Mouse (Mus musculus) forebrain, postnatal 0 days (tissue): ENCODE measurements around the gene Lnp1. TPM values are rescaled to one million over a fixed set of nuclear protein-coding genes. Genes with fewer than 3 reads are reported as not detected.

ENCODE experiments used
- ATAC-seq: fragments of 200-750 bp; cut with Nextera tagmentation; 2 replicates; pipeline ENCODE4 v1.8.0; 2017; ENCODE audit warnings: mild to moderate bottlenecking, moderate library complexity
- DNase-seq: peaks from one replicate; pipeline ENCODE4 v3.0.0-alpha.2; 2015
- H3K27ac ChIP-seq: fragments of 300-500 bp; sonication (generic); 2 replicates; pipeline ENCODE4 v1.5.1; 2014; ENCODE audit warnings: low read depth, mild to moderate bottlenecking, antibody characterized with exemption, low read length, moderate library complexity, mixed read lengths
- H3K27me3 ChIP-seq: fragments of 300-500 bp; sonication (generic); 2 replicates; pipeline ENCODE4 v1.6.1; 2014; ENCODE audit warnings: mild to moderate bottlenecking, low read length, mixed read lengths; ENCODE audit not compliant: insufficient read depth
- H3K36me3 ChIP-seq: fragments of 300-500 bp; sonication (generic); 2 replicates; pipeline ENCODE4 v1.6.1; 2014; ENCODE audit warnings: mild to moderate bottlenecking, moderate library complexity; ENCODE audit not compliant: insufficient read depth
- H3K4me1 ChIP-seq: fragments of 300-500 bp; sonication (generic); 2 replicates; pipeline ENCODE4 v1.6.1; 2014; ENCODE audit warnings: antibody characterized with exemption; ENCODE audit not compliant: insufficient read depth
- H3K4me2 ChIP-seq: fragments of 300-500 bp; sonication (generic); 2 replicates; pipeline ENCODE4 v1.6.1; 2014; ENCODE audit warnings: low read depth, mild to moderate bottlenecking, moderate library complexity
- H3K4me3 ChIP-seq: fragments of 300-500 bp; sonication (generic); 2 replicates; pipeline ENCODE4 v1.5.1; 2014; ENCODE audit warnings: low read depth, low read length, mixed read lengths
- H3K9ac ChIP-seq: fragments of 300-500 bp; sonication (generic); 2 replicates; pipeline ENCODE4 v1.6.1; 2014; ENCODE audit warnings: mild to moderate bottlenecking
- H3K9me3 ChIP-seq: fragments of 300-500 bp; sonication (generic); 2 replicates; pipeline ENCODE4 v1.6.1; 2016; ENCODE audit warnings: low read length
- CTCF ChIP-seq: sonication (generic); IDR thresholded peaks from 2 replicates; pipeline ENCODE4 v1.5.1; 2016; ENCODE audit warnings: antibody characterized with exemption, control low read depth, low read depth
- WGBS: fragments of 180-500 bp; shearing (Covaris S2); extraction: QIAGEN DNeasy Blood & Tissue Kit; methylation state at CpG from one replicate; pipeline ENCODE4 v1.1.7; 2014; 5-methylcytosine and 5-hydroxymethylcytosine counted together
- polyA plus RNA-seq: library from polyadenylated mRNA; unstranded; fragments of >200 nt; fragmentation: Nextera tagmentation; extraction: Ambion mirVana; gene quantifications from 2 replicates; pipeline ENCODE4 v1.2.1, GENCODE M21; 2015
- total RNA-seq: library from RNA; depleted of rRNA; stranded (reverse); fragments of >200 nt; gene quantifications from 2 replicates; pipeline ENCODE4 v1.2.3, GENCODE M21; 2014

Gene Lnp1
- total and polyA plus RNA-seq, 2 experiments from 2014 or later = 0.76 to 1.5 TPM

GRCm38 (mm10) chr16:56891583-56891982 lies 36.3 kb downstream of the Lnp1 start:
- ATAC-seq = no peak
- Histone ChIP-seq H3K4me2 (no peak overlapping the region), H3K9ac (no peak overlapping the region), H3K27ac (no peak overlapping the region), H3K4me1 (no peaks in the 10 kb centered on the region), H3K4me3 (no peak overlapping the region), H3K36me3 (no peaks in the 10 kb centered on the region), H3K9me3 (no peaks in the 10 kb centered on the region), H3K27me3 (no peaks in the 10 kb centered on the region)
- TF ChIP-seq CTCF = no peak
- 90% methylated on average over 5 of the region's 5 CpGs for WGBS
- no peak for DNase-seq

GRCm38 (mm10) chr16:56886616-56887116 lies 41.2 kb downstream of the Lnp1 start:
- 18% methylated on average over 9 of the region's 9 CpGs for WGBS
- no peak overlapping the region for H3K27ac ChIP-seq
- H3K4me3 ChIP-seq = peak overlapping the region; percentile 44
- DNase-seq (peak; percentile 2), ATAC-seq (peak; percentile 30; the same call in 1 of the 2 replicates)
- no peak for TF ChIP-seq CTCF
- H3K36me3 ChIP-seq = no peaks in the 10 kb centered on the region
- H3K9ac ChIP-seq = peak overlapping the region; percentile 46; the same call in 1 of the 2 replicates
- H3K9me3 ChIP-seq = no peaks in the 10 kb centered on the region
- H3K4me2 ChIP-seq = peak overlapping the region; percentile 78
- no peaks in the 10 kb centered on the region for H3K27me3 ChIP-seq
- 0 out of 2 replicates have a peak, but pooled peaks cover 3% of the 10 kb centered on the region for H3K4me1 ChIP-seq

GRCm38 (mm10) chr16:56885824-56886615 lies 41.8 kb downstream of the Lnp1 start, which contains the start of gene Tmem45a:
Gene Tmem45a, minus strand, starts transcription at chr16:56886166.
- H3K4me3 ChIP-seq = peak within 1 kb of the TSS; percentile 44
- H3K4me2 ChIP-seq = peak within 1 kb of the TSS; percentile 78
- H3K4me1 ChIP-seq = 0 out of 2 replicates have a peak, but pooled peaks cover 3% of the 10 kb centered on the region
- peak; percentile 99 for ATAC-seq
- no peaks in the 10 kb centered on the region for H3K9me3 ChIP-seq
- WGBS = 3% methylated on average over 25 of the region's 25 CpGs
- no peaks in the 10 kb centered on the region for H3K36me3 ChIP-seq
- TF ChIP-seq CTCF = no peak
- no peaks in the 10 kb centered on the region for H3K27me3 ChIP-seq
- peak within 1 kb of the TSS; percentile 46; the same call in 1 of the 2 replicates for H3K9ac ChIP-seq
- peak; percentile 79 for DNase-seq
- H3K27ac ChIP-seq = no peak within 1 kb of the TSS

GRCm38 (mm10) chr16:56884811-56885210 lies 43.0 kb downstream of the Lnp1 start:
- H3K4me2 ChIP-seq = no peak overlapping the region
- no peak overlapping the region for H3K9ac ChIP-seq
- H3K27me3 ChIP-seq = no peaks in the 10 kb centered on the region
- H3K4me3 ChIP-seq = no peak overlapping the region
- H3K9me3 ChIP-seq = no peaks in the 10 kb centered on the region
- TF ChIP-seq CTCF = no peak
- 95% methylated on average over 6 of the region's 6 CpGs for WGBS
- H3K4me1 ChIP-seq = 0 out of 2 replicates have a peak, but pooled peaks cover 3% of the 10 kb centered on the region
- no peak for DNase-seq
- ATAC-seq = no peak
- no peaks in the 10 kb centered on the region for H3K36me3 ChIP-seq
- H3K27ac ChIP-seq = no peak overlapping the region

GRCm38 (mm10) chr16:56873410-56873809 lies 54.5 kb downstream of the Lnp1 start:
- 32% methylated on average over 2 of the region's 2 CpGs for WGBS
- Histone ChIP-seq H3K4me2 (no peak overlapping the region), H3K9me3 (no peaks in the 10 kb centered on the region), H3K4me3 (no peak overlapping the region), H3K4me1 (no peaks in the 10 kb centered on the region), H3K9ac (no peak overlapping the region), H3K36me3 (no peaks in the 10 kb centered on the region), H3K27ac (no peak overlapping the region), H3K27me3 (no peaks in the 10 kb centered on the region)
- no peak for TF ChIP-seq CTCF
- DNase-seq (no peak), ATAC-seq (no peak)

GRCm38 (mm10) chr16:56870458-56870857 lies 57.4 kb downstream of the Lnp1 start:
- TF ChIP-seq CTCF = no peak
- Histone ChIP-seq H3K36me3 (no peaks in the 10 kb centered on the region), H3K27ac (no peak overlapping the region), H3K27me3 (no peaks in the 10 kb centered on the region), H3K9me3 (no peaks in the 10 kb centered on the region), H3K4me2 (no peak overlapping the region), H3K9ac (no peak overlapping the region), H3K4me3 (no peak overlapping the region), H3K4me1 (no peaks in the 10 kb centered on the region)
- DNase-seq (no peak), ATAC-seq (no peak)
- 76% methylated on average over 3 of the region's 3 CpGs for WGBS

- 88% methylated on average over 5 of the region's 5 CpGs for WGBS
- Histone ChIP-seq H3K4me1 (no peaks in the 10 kb centered on the region), H3K36me3 (no peaks in the 10 kb centered on the region), H3K9me3 (no peaks in the 10 kb centered on the region), H3K4me3 (no peak overlapping the region), H3K9ac (no peak overlapping the region), H3K27me3 (no peaks in the 10 kb centered on the region), H3K4me2 (no peak overlapping the region), H3K27ac (no peak overlapping the region)
- no peak for TF ChIP-seq CTCF
- ATAC-seq (no peak), DNase-seq (no peak)
Measured at GRCm38 (mm10) chr16:56868361-56868760, 59.5 kb downstream of the Lnp1 start.
